Mouse (Mus musculus) gastrocnemius, postnatal 10 days (tissue): ENCODE data around the gene Fkbp3. TPM values are rescaled to one million over a fixed set of nuclear protein-coding genes. Genes with fewer than 3 reads are reported as not detected.

ENCODE experiments used
- DNase-seq: peaks from one replicate; pipeline ENCODE4 v3.0.0; 2021; ENCODE audit warnings: mixed read lengths
- total RNA-seq, 2 experiments: library from RNA; stranded (reverse); gene quantifications; 2 replicates each; pipeline ENCODE4 v1.2.3; 2021

Gene Fkbp3
- total RNA-seq, 2 experiments from 2014 or later, result 212 TPM

- DNase-seq, result peak; percentile 95
Observed at GRCm38 (mm10) chr12:65036190-65036870, 37.5 kb downstream of the Fkbp3 start, which contains the start of gene Prpf39. Prpf39 (plus strand) TSS chr12:65036333.

- no peak for DNase-seq
Observed at GRCm38 (mm10) chr12:65035839-65036189, 38.0 kb downstream of the Fkbp3 start.

- DNase-seq, result no peak
Observed at GRCm38 (mm10) chr12:65022842-65023241, 51.0 kb downstream of the Fkbp3 start.

Other genes with a start within 250 kb of the Fkbp3 start
- 1 to 10 TPM; 5.0 to 6.1 TPM for gene Gm527, start 156.1 kb downstream of the Fkbp3 start, total RNA-seq
- 10 to 100 TPM; 10.5 to 10.8 TPM for gene Klhl28, start 108.5 kb downstream of the Fkbp3 start, total RNA-seq
- gene Togaram1, start 108.2 kb downstream of the Fkbp3 start, total RNA-seq, result 10 to 100 TPM; 10.8 to 12.8 TPM
- gene Prpf39, start 37.7 kb downstream of the Fkbp3 start, total RNA-seq, result 10 to 100 TPM; 17.4 to 28.7 TPM
- 1 to 10 TPM; 3.9 to 7.1 TPM for gene Fancm, start 1.6 kb upstream of the Fkbp3 start, total RNA-seq
- 1 to 10 TPM; 2.8 to 4.8 TPM for gene Mis18bp1, start 98.6 kb upstream of the Fkbp3 start, total RNA-seq
- not detected for gene Wdr20rt, start 151.5 kb upstream of the Fkbp3 start, total RNA-seq